Mouse (Mus musculus) left cerebral cortex, adult 18-20 months (tissue): ENCODE data around the gene Grm4. TPM values are rescaled to one million over a fixed set of nuclear protein-coding genes. Genes with fewer than 3 reads are reported as not detected.
A peak's percentile ranks its signal among the peaks of the same experiment; 100 is the strongest.

Source experiments
- DNase-seq, 2 experiments: peaks; one replicate each; pipeline ENCODE4 v3.0.0; 2021 to 2022; ENCODE audit warnings: low spot score in 2 of 2, mixed read lengths in 1 of 2
- total RNA-seq, 2 experiments: library from RNA; stranded (reverse); gene quantifications; 2 replicates each; pipeline ENCODE4 v1.2.3; 2021

Gene Grm4
- total RNA-seq, 2 experiments from 2014 or later = 22.3 to 27.6 TPM

GRCm38 (mm10) chr17:27495008-27495540 lies 26.1 kb downstream of the Grm4 start:
- no peak for DNase-seq

- DNase-seq = no peak
Measured at GRCm38 (mm10) chr17:27493969-27494368, 27.2 kb downstream of the Grm4 start.

GRCm38 (mm10) chr17:27493389-27493788 lies 27.8 kb downstream of the Grm4 start:
- no peak for DNase-seq

GRCm38 (mm10) chr17:27488173-27488823 lies 32.9 kb downstream of the Grm4 start:
- no peak for DNase-seq

GRCm38 (mm10) chr17:27485940-27486339 lies 35.3 kb downstream of the Grm4 start:
- no peak for DNase-seq

- DNase-seq = no peak
Measured at GRCm38 (mm10) chr17:27483571-27483970, 37.6 kb downstream of the Grm4 start.

- DNase-seq = peak; percentile 12 to 33
Measured at GRCm38 (mm10) chr17:27480143-27481103, 40.8 kb downstream of the Grm4 start.

- DNase-seq = no peak
Measured at GRCm38 (mm10) chr17:27475650-27476049, 45.6 kb downstream of the Grm4 start.

GRCm38 (mm10) chr17:27466620-27467019 lies 54.6 kb downstream of the Grm4 start:
- DNase-seq = no peak

- no peak for DNase-seq
Measured at GRCm38 (mm10) chr17:27465924-27466323, 55.3 kb downstream of the Grm4 start.

GRCm38 (mm10) chr17:27464327-27464962 lies 56.8 kb downstream of the Grm4 start:
- no peak for DNase-seq

GRCm38 (mm10) chr17:27459979-27460378 lies 61.2 kb downstream of the Grm4 start:
- no peak for DNase-seq

- DNase-seq = no peak
Measured at GRCm38 (mm10) chr17:27459241-27459640, 62.0 kb downstream of the Grm4 start.

- no peak for DNase-seq
Measured at GRCm38 (mm10) chr17:27457863-27458494, 63.2 kb downstream of the Grm4 start.

- DNase-seq = no peak
Measured at GRCm38 (mm10) chr17:27457038-27457577, 64.1 kb downstream of the Grm4 start.

- DNase-seq = peak in 1 of 2 experiments; percentile 12
Measured at GRCm38 (mm10) chr17:27456364-27456763, 64.8 kb downstream of the Grm4 start.

- no peak for DNase-seq
Measured at GRCm38 (mm10) chr17:27455012-27455784, 66.0 kb downstream of the Grm4 start.

- no peak for DNase-seq
Measured at GRCm38 (mm10) chr17:27454396-27454795, 66.8 kb downstream of the Grm4 start.

- no peak for DNase-seq
Measured at GRCm38 (mm10) chr17:27453045-27453444, 68.2 kb downstream of the Grm4 start.

GRCm38 (mm10) chr17:27451787-27452186 lies 69.4 kb downstream of the Grm4 start:
- no peak for DNase-seq
